Mouse (Mus musculus) left cerebral cortex, adult 2 months (tissue): ENCODE measurements around the gene Ak9. TPM values are rescaled to one million over a fixed set of nuclear protein-coding genes. Genes with fewer than 3 reads are reported as not detected.

Experiments used
- DNase-seq, 2 experiments: peaks; one replicate each; pipeline ENCODE4 v3.0.0; 2021 to 2022; ENCODE audit warnings: low spot score in 2 of 2, mixed read lengths in 1 of 2; ENCODE audit errors: extremely low spot score in 1 of 2
- H3K27ac ChIP-seq: fragments of 200-600 bp; 2 replicates; pipeline ENCODE4 v1.8.1; 2022
- H3K4me3 ChIP-seq: fragments of 200-600 bp; 2 replicates; pipeline ENCODE4 v1.8.1; 2022
- CTCF ChIP-seq: fragments of 200-600 bp; IDR thresholded peaks from 2 replicates; pipeline ENCODE4 v1.8.1; 2022; ENCODE audit warnings: antibody characterized with exemption, mild to moderate bottlenecking, moderate library complexity
- intact Hi-C: fragments of 180-260 bp; cut with DNase I; formaldehyde crosslinking; loops from one replicate; pipeline ENCODE4 v1.15.1; 2025
- total RNA-seq, 2 experiments: library from RNA; stranded (reverse); gene quantifications; 2 replicates each; pipeline ENCODE4 v1.2.3; 2021

The Ak9 gene
- total RNA-seq, 2 experiments from 2014 or later, result 0.05 to 0.07 TPM

DNA sequence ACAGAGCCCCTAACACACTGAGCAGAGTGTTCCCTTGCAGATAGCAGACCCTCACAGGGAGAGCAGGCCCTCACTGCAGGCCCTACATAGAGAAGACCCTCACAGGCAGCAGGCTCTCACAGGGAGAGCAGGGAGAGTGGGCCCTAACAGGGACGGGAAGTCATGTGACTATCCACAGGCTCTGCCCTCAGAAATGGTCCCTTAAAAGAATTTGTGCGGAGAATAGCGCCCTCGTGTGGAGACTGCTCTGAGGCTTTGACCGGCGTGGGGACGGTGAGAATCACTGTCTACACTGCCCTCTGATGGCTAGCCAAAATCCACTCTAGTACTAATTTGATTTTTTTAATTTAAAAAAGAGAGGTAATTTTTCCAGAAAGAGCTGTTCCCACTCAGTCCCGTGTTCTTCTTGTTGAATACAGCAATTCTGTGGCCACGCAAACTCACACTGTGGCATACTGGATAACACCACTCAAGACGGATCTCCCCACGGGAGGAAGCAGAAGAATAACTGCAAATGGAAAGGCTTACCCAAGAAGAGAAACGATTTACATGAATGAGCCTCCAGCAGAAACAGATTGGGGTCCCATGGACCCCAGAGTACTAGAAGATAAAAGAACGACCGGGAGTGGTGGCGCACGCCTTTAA is 14.9 kb upstream of the Ak9 start:
- peak overlapping the region; percentile 12 for H3K27ac ChIP-seq
- intact Hi-C loops, result loop anchor here (2.0 to 5.0 kb wide), 2 partner anchors 284 to 642 kb away; no protein-coding TSS in a partner anchor
- peak; percentile 97 for TF ChIP-seq CTCF
- DNase-seq, result peak; percentile 83 to 90
- 0 out of 2 replicates have a peak overlapping the region, but pooled peaks have one; percentile 22 for H3K4me3 ChIP-seq

DNA sequence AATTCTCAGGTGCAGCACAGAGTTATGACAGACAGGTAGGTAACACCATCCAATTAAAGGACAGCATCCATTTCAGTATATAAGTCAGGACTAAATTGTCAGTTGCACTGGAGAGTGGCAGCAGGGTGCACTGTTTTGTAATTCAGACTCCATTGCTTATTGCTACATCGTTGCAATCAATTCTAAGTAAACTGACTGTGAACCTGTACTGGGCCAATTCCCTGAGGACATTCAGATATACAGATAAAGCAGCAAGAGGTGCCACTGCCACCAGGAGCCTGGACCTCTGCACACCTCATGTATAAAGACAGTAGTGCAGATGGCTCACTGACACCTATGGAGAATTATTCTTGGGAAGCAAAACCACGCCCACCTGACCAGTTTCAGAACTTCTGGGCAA is 12.8 kb upstream of the Ak9 start:
- intact Hi-C loops, result no loop called here
- no peak overlapping the region for H3K4me3 ChIP-seq
- no peak for DNase-seq
- no peak for TF ChIP-seq CTCF
- H3K27ac ChIP-seq, result no peak overlapping the region

DNA sequence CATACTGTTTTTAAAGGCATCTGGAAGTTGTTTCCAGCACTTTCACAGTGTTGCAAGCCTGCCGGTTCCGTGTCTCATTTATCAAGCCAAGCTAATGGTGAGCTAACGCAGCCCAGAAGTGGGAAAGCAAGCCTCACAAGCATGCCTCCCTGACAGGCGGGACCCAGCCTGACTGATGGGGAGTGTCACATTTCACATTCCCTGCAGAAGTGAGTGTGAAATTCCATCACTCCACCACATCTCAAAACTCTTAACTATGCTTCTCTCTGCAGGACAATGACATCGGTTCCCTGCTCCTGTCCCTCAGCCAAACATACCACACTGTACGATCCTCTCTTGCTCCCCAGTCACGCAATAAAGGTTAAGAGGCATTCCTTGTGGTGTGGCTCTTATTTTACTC is 10.8 kb upstream of the Ak9 start:
- Histone ChIP-seq H3K4me3 (no peak overlapping the region), H3K27ac (no peak overlapping the region)
- no peak for DNase-seq
- intact Hi-C loops, result no loop called here
- no peak for TF ChIP-seq CTCF

DNA sequence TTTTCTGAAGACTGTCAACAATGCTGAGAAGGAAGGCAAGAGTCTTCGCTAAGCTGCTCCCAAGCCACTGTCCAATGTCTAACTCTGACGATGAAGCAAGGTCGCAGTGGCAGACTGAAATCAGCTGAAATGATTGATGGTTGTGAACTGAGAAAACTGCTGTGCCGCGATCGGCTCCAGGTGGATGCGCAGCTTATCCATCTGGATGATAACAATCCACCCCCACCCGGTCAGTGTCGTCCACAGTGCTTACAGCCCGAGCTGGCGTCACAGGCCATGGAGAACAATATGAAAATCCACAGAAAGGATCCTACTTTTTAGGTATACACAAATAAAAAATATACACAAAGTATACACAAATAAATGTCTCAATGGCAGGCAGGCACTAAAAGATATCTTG is 9.0 kb upstream of the Ak9 start:
- no peak overlapping the region for H3K4me3 ChIP-seq
- TF ChIP-seq CTCF, result no peak
- DNase-seq, result no peak
- H3K27ac ChIP-seq, result no peak overlapping the region
- intact Hi-C loops, result no loop called here

DNA sequence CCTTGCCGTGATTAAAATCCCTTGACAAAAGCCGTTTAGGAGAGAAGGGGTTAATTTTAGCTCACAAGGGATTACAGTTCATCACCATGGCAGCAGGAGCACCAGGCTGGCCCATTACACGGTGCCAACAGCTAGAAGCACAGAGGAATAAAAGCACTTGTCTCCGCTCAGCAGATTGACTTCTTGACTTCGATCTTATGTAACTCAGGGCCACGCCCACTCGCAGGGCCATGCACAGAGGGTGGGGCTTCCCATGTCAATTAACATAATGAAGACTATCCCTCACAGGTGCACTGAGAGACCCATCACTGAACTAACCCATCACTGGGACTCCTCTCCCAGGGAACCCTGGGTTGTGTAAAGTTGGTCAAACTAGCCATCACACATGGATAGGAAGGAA is 8.6 kb upstream of the Ak9 start:
- Histone ChIP-seq H3K4me3 (no peak overlapping the region), H3K27ac (no peak overlapping the region)
- no peak for DNase-seq
- intact Hi-C loops, result no loop called here
- TF ChIP-seq CTCF, result no peak

DNA sequence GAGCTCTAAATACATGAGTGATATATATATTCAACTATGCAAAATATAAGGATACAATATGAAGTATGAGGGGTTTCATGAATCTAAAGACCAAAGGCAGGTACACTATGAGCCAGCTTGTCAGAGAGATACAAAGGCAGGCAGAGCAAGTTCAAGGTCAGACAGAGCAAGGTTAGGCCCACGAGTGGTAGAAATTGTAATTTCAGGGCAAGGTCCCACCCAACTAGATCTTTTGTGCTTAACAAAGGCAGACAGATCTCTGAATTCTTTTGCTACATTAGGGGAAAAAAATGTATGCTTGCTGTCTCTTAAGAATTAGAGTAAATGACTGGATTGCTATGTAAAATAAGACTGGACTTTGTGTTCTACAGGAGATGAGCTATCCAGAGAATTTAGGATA is 3.6 kb upstream of the Ak9 start:
- Histone ChIP-seq H3K27ac (no peak overlapping the region), H3K4me3 (no peak overlapping the region)
- no peak for TF ChIP-seq CTCF
- intact Hi-C loops, result loop anchor here (5.0 kb wide), 2 partner anchors 102 to 217 kb away; partner anchors contain the start of gene Cd164
- no peak for DNase-seq

DNA sequence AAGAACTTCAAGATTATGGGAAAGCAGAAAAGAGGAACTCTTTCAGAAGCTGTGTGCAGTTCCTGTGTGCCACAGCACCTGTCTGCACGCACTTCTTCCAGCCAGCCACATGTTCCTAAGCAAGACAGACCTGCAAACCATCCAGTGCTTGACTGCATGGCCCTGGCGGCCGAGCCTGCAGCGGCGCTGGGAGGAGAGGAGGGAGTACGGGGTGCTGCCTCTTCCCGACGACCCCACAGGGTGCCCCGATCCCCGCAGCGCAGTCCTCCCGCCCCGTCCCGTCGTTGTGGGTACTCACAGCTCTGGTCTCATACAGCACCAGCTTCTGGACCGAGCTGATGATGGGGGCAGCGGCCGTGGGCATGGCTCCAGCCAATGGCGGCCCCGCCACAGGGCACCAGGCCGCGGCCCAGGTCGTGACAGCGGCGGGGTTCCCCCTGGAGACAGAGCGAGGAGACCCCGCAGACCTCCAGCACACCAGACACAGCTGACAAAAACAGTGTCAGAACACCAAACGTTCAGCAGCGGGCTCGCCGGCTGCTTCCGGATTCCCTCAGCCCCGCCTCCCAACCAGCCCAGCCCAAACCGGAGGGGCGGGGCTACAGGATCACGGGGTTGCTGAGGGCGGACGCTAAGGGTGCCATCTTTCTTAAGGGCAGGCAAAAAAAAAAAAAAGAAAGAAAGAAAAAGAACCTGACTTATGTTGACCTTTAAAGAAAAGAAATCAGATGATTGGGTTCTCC is 920 bp upstream of the Ak9 start, which contains the start of gene Fig4:
Fig4 (minus strand) TSS at position 572 of the 743 bp plus-strand sequence.
- Histone ChIP-seq H3K27ac (peak within 1 kb of the TSS; percentile 74), H3K4me3 (peak within 1 kb of the TSS; percentile 87)
- intact Hi-C loops, result loop anchor here (1.0 to 5.0 kb wide), 3 partner anchors 99 to 387 kb away; partner anchors contain the start of gene Cd164
- peak; percentile 82 to 84 for DNase-seq
- TF ChIP-seq CTCF, result peak; percentile 8

DNA sequence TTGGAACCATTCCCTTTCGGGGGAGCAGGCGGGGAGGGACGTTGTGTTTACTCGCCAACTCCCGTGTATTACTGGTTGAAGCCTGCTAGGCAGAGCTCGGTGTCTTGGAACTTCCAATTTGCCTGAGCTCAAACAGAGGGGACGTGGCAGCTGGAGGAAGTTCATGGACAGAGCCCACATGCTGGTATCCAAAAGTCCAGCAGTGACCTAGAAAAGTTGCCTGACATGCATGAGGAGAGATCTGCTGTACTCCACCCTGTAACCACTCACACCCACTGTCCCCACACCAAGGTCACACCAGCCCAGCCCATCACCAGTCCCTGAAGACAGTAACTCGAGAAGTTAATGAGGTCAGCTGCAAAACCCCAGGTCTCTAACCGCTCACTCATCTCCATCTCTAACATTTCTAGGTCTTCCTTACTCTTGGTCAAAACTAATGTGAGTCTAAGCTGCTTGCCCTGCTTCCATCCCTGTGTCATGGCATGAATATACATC is 1.2 kb downstream of the Ak9 start:
- Histone ChIP-seq H3K27ac (no peak overlapping the region), H3K4me3 (no peak overlapping the region)
- no peak for TF ChIP-seq CTCF
- no peak for DNase-seq
- intact Hi-C loops, result loop anchor here (5.0 kb wide), 2 partner anchors 97 to 212 kb away; partner anchors contain the start of gene Cd164

DNA sequence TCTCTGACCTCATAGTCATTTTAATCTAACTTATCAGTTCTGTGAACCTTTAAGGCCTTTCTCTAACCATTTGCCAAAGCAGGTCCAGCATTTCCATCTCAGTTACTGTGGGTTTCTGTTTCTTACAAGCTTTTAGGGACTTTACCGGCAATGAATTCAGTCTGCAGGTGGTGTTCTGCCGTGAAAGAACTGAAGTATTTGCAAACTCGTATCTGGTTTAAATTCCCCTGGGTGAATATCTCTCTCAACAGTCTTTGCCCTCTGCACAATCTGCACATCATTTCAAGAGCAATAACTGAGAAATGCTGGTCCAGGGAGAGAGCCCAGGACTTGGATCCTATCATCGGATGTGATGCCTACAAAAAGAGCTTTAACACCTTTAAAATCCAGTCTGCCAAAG is 4.4 kb downstream of the Ak9 start:
- DNase-seq, result no peak
- intact Hi-C loops, result no loop called here
- Histone ChIP-seq H3K4me3 (no peak overlapping the region), H3K27ac (no peak overlapping the region)
- no peak for TF ChIP-seq CTCF

DNA sequence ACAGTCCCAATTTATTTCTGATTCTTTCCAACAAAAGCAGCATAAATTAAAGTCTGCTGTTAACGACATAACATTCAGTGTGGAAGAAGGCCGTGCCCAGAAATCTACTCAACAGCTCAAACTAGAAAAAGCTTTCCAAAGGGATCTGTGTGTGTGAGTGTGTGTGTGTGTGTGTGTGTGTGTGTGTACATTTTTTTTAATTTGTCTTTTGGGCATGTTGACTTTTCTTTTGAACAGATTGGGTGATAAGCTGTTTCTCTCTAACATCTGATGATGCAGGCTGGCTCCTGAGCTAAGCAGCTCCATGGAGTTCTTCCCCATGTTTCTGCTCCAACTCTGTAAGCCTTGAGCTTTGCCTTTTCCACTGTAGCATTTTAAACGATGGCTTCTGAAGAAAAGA is 12.1 kb downstream of the Ak9 start:
- H3K4me3 ChIP-seq, result no peak overlapping the region
- H3K27ac ChIP-seq, result no peak overlapping the region
- DNase-seq, result peak in 1 of 2 experiments; percentile 0
- intact Hi-C loops, result no loop called here
- no peak for TF ChIP-seq CTCF

DNA sequence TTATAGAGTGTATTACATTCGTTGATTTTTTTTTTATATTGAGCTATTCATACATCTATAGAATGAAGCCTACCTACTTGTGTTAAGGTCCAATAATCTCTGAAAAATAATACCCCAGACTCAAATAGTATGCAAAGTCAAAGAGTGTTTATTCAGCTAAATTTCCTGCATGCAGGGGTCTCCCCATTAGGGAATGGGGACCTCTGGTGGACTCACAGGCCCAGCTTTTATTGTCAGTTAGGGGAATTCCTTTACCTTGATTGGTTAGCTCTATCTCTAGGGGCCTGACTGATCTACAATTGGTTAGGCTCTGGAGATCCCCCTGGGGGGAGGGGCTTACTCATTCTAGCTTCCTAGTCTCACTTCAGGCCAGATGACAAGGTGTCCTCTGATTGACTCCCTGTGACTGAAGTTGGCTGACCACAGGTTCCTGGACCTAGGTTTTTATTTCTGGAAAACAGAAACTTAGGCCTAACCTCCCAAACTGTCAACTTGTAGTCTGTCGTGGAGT is 28.8 kb downstream of the Ak9 start:
- Histone ChIP-seq H3K4me3 (no peak overlapping the region), H3K27ac (no peak overlapping the region)
- TF ChIP-seq CTCF, result no peak
- peak in 1 of 2 experiments; percentile 0 for DNase-seq
- intact Hi-C loops, result no loop called here

DNA sequence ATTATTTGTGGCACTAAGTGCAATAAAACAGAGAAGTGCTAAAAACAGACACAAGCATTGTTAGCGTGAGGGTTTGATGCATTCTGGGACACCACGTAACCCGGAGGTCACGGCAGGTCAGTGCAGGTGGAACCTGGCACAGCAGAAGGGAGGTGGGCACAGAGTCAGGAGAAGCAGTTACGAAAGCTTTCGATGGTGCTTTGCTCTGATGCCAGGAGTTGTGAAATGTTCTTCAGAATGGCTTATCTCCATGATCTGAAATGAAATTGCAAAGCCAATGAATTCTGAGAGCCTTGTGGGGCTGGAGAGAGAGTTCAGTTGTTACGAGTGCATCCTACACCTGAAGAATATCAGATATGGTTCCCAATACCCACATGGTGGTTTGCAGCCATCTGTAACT is 37.6 kb downstream of the Ak9 start:
- Histone ChIP-seq H3K27ac (no peak overlapping the region), H3K4me3 (no peak overlapping the region)
- intact Hi-C loops, result no loop called here
- DNase-seq, result no peak
- TF ChIP-seq CTCF, result no peak
